Mouse (Mus musculus): ENCODE measurements around the gene 1700001C19Rik. TPM values are rescaled to one million over a fixed set of nuclear protein-coding genes. Genes with fewer than 3 reads are reported as not detected.

1700001C19Rik gene
- total and polyA plus RNA-seq, 3 experiments: not detected

DNA sequence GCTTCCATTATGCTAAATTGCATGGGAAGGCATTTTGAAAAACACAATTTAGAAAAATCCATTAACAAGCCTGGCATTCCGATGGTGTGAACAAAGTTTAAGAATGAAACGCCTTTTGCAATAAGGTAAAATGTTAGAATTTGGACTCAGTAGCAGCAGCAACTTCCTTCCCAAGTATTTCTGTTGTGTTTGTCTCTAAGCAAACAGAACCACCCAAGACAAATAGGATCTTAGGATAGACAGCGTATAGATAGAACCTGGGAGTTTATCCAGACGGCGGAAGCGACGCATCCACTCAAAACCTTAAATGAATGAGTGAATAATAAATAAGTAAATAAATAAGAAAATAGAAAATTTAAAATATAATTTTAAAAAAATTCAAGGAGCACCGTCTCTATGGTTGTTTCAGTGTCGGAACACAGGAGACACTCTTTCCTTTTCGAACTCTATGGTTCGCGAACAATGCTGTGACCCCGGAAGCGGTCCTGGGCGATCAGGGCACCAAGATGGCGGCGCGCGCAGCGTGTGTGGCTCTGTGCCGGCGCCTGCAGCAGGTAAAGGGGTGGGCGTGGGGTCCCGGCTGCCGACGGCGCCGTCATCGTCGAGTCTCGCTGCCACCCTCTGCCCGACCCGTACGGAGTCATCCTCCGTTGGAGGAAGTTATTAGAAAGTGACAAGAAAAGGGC is 68.6 kb downstream of the 1700001C19Rik start, which contains the start of gene Mrps10 (continued):
- TF ChIP-seq MYC (IDR thresholded peaks at IDR 0.05; ENCODE audit: low read depth, low read length): peak; percentile 76
- TF ChIP-seq MAX (IDR thresholded peaks at IDR 0.05; ENCODE audit: low read length): peak; percentile 65; the same call in 1 of the 2 replicates
- no peak for TF ChIP-seq JUN (IDR thresholded peaks at IDR 0.05; ENCODE audit: insufficient read depth, low read depth, low read length)
- TF ChIP-seq ZKSCAN1 (IDR thresholded peaks at IDR 0.05; ENCODE audit: borderline replicate concordance, low read depth, low read length): no peak
- peak; percentile 93 for TF ChIP-seq SIN3A (IDR thresholded peaks at IDR 0.05; ENCODE audit: low read length)
- TF ChIP-seq EP300 (IDR thresholded peaks at IDR 0.05; ENCODE audit: low read length): no peak
- no peak for TF ChIP-seq BHLHE40 (IDR thresholded peaks at IDR 0.05; ENCODE audit: low read depth, low read length)
- TF ChIP-seq UBTF (IDR thresholded peaks at IDR 0.05; ENCODE audit: low read depth, low read length): no peak
- no peak for TF ChIP-seq CTCF (conservative IDR thresholded peaks at IDR 0.05 in 1 of 2, IDR thresholded peaks at IDR 0.05 in 1 of 2; ENCODE audit: low read depth in 2 of 2, low read length in 2 of 2)
- TF ChIP-seq HCFC1 (IDR thresholded peaks at IDR 0.05; ENCODE audit: low read depth, low read length): peak; percentile 96
- TF ChIP-seq CHD1 (IDR thresholded peaks at IDR 0.05; ENCODE audit: low read depth, low read length): no peak
- peak; percentile 84 for TF ChIP-seq NELFE (IDR thresholded peaks at IDR 0.05; ENCODE audit: low read depth, low read length)
- no peak for TF ChIP-seq RCOR1 (conservative IDR thresholded peaks at IDR 0.05; ENCODE audit: low read depth, low read length)
- TF ChIP-seq RAD21 (IDR thresholded peaks at IDR 0.05; ENCODE audit: low read depth, low read length): no peak

Other genes with a start within 250 kb of the 1700001C19Rik start
- gene Mrps10, start 68.5 kb downstream of the 1700001C19Rik start, total RNA-seq (2012; rRNA removed): 86.8 and 90.3 TPM in 2 replicates
- 57.7 and 58.6 TPM in 2 replicates for gene Mrps10, start 68.5 kb downstream of the 1700001C19Rik start, total RNA-seq (2014; rRNA removed)
- 114 and 124 TPM in 2 replicates for gene Mrps10, start 68.5 kb downstream of the 1700001C19Rik start, polyA plus RNA-seq (2012; ENCODE audit: insufficient read length, low read depth)
- 0.59 and 0.92 TPM in 2 replicates for gene Guca1b, start 52.0 kb downstream of the 1700001C19Rik start, total RNA-seq (2012; rRNA removed)
- gene Guca1b, start 52.0 kb downstream of the 1700001C19Rik start, total RNA-seq (2014; rRNA removed): 0.46 and 0.62 TPM in 2 replicates
- 1.6 and 1.7 TPM in 2 replicates for gene Guca1b, start 52.0 kb downstream of the 1700001C19Rik start, polyA plus RNA-seq (2012; ENCODE audit: insufficient read length, low read depth)
- 1.8 and 5.2 TPM in 2 replicates for gene Guca1a, start 36.8 kb downstream of the 1700001C19Rik start, total RNA-seq (2012; rRNA removed)
- gene Guca1a, start 36.8 kb downstream of the 1700001C19Rik start, total RNA-seq (2014; rRNA removed): 2.4 and 3.2 TPM in 2 replicates
- gene Guca1a, start 36.8 kb downstream of the 1700001C19Rik start, polyA plus RNA-seq (2012; ENCODE audit: insufficient read length, low read depth): 2.1 TPM in 2 replicates
- not detected in 2 replicates for gene AI661453, start 761 bp downstream of the 1700001C19Rik start, total RNA-seq (2012; rRNA removed)
- not detected in 2 replicates for gene AI661453, start 761 bp downstream of the 1700001C19Rik start, total RNA-seq (2014; rRNA removed)
- not detected in 2 replicates for gene AI661453, start 761 bp downstream of the 1700001C19Rik start, polyA plus RNA-seq (2012; ENCODE audit: insufficient read length, low read depth)
- gene Taf8, start 64.9 kb upstream of the 1700001C19Rik start, total RNA-seq (2012; rRNA removed): 15.4 and 16.9 TPM in 2 replicates
- 13.8 and 18.0 TPM in 2 replicates for gene Taf8, start 64.9 kb upstream of the 1700001C19Rik start, total RNA-seq (2014; rRNA removed)
- gene Taf8, start 64.9 kb upstream of the 1700001C19Rik start, polyA plus RNA-seq (2012; ENCODE audit: insufficient read length, low read depth): 16.5 and 17.0 TPM in 2 replicates
- 48.2 and 48.7 TPM in 2 replicates for gene Ccnd3, start 67.7 kb upstream of the 1700001C19Rik start, total RNA-seq (2012; rRNA removed)
- 30.1 and 30.6 TPM in 2 replicates for gene Ccnd3, start 67.7 kb upstream of the 1700001C19Rik start, total RNA-seq (2014; rRNA removed)
- 102 and 121 TPM in 2 replicates for gene Ccnd3, start 67.7 kb upstream of the 1700001C19Rik start, polyA plus RNA-seq (2012; ENCODE audit: insufficient read length, low read depth)
- gene Bysl, start 174.1 kb upstream of the 1700001C19Rik start, total RNA-seq (2012; rRNA removed): 28.0 and 40.1 TPM in 2 replicates
- gene Bysl, start 174.1 kb upstream of the 1700001C19Rik start, total RNA-seq (2014; rRNA removed): 24.0 and 24.4 TPM in 2 replicates
- gene Bysl, start 174.1 kb upstream of the 1700001C19Rik start, polyA plus RNA-seq (2012; ENCODE audit: insufficient read length, low read depth): 57.4 and 60.5 TPM in 2 replicates
- gene Med20, start 174.2 kb upstream of the 1700001C19Rik start, total RNA-seq (2012; rRNA removed): 30.5 and 31.0 TPM in 2 replicates
- gene Med20, start 174.2 kb upstream of the 1700001C19Rik start, total RNA-seq (2014; rRNA removed): 42.5 and 43.5 TPM in 2 replicates
- 31.1 and 31.2 TPM in 2 replicates for gene Med20, start 174.2 kb upstream of the 1700001C19Rik start, polyA plus RNA-seq (2012; ENCODE audit: insufficient read length, low read depth)
- 1.7 and 1.8 TPM in 2 replicates for gene Gm20517, start 174.2 kb upstream of the 1700001C19Rik start, total RNA-seq (2012; rRNA removed)
- gene Gm20517, start 174.2 kb upstream of the 1700001C19Rik start, total RNA-seq (2014; rRNA removed): 1.8 and 2.5 TPM in 2 replicates
- gene Gm20517, start 174.2 kb upstream of the 1700001C19Rik start, polyA plus RNA-seq (2012; ENCODE audit: insufficient read length, low read depth): 1.1 and 2.6 TPM in 2 replicates
- 2.6 and 3.4 TPM in 2 replicates for gene Usp49, start 193.3 kb upstream of the 1700001C19Rik start, total RNA-seq (2012; rRNA removed)
- 2.6 and 2.7 TPM in 2 replicates for gene Usp49, start 193.3 kb upstream of the 1700001C19Rik start, total RNA-seq (2014; rRNA removed)
- gene Usp49, start 193.3 kb upstream of the 1700001C19Rik start, polyA plus RNA-seq (2012; ENCODE audit: insufficient read length, low read depth): 3.7 and 4.3 TPM in 2 replicates